Mouse (Mus musculus): ENCODE measurements at regions not wholly inside any gene's neighbourhood (a gene's known extent, or its start where the extent isn't known, plus 50 kb on each side); places are given as distances from the start of the nearest gene placed in this dataset.
A peak's percentile ranks its signal among the peaks of the same experiment; 100 is the strongest.

GRCm38 (mm10) chr4:150800774-150801173 lies 52.9 kb upstream of the Errfi1 start:
- DNase-seq (ENCODE audit: low read depth, low spot score), result no peak

- DNase-seq (ENCODE audit: low read depth, low spot score), result no peak
These were observed 53.9 kb upstream of the Errfi1 start for GRCm38 (mm10) chr4:150799550-150800398.

GRCm38 (mm10) chr4:150798783-150799530 lies 54.8 kb upstream of the Errfi1 start:
- no peak for DNase-seq (ENCODE audit: low read depth, low spot score)

- no peak for DNase-seq (ENCODE audit: low read depth, low spot score)
These were observed 55.4 kb upstream of the Errfi1 start for GRCm38 (mm10) chr4:150798281-150798680.

DNA sequence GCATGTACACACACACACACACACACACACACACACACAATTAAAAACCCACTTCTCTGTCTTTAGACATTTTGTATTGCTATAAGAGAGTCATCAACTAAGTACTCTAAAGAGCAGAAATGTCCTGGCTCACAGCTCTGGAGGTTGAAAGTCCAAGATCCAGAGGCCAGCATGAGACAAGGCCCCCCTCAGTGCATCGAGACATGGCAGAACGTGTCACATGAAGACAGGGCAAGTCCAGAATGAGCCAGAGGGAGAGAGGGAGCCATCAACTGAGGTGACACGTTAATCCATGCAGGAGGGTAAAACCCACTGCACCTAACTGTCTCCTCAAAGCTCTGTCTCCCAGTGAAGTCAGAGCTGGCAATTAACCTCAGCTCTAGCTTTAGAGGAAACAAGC lies 56.7 kb upstream of the Errfi1 start:
- no peak for DNase-seq (ENCODE audit: low read depth, low spot score)

- DNase-seq (ENCODE audit: low read depth, low spot score), result no peak
These were observed 58.8 kb upstream of the Errfi1 start for GRCm38 (mm10) chr4:150794878-150795277.

DNA sequence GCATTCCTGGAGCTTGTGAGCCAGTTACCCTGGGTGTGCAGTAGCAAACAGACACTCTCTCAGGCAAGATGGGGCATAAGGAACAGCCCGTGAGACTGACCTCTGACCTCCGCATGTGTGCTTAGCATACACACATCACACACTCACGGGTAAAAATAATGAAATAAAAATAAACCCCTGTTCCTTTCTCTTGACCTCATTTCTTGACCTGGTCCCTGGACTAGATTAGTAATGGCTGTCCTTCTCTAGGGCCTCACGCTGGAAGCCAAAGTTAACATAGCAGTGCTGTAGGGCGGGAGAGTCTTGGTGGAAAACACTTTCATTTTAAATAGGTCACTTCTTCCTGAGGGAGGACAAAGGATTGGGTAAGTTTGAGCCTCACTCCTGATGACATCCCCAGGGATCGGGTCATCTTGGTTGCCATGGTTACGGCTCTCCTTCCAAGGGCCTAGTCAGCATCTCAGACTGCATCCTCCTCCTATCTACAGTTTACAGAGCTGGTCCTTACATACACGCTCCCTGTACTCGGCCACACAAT lies 59.4 kb upstream of the Errfi1 start:
- no peak for DNase-seq (ENCODE audit: low read depth, low spot score)

DNA sequence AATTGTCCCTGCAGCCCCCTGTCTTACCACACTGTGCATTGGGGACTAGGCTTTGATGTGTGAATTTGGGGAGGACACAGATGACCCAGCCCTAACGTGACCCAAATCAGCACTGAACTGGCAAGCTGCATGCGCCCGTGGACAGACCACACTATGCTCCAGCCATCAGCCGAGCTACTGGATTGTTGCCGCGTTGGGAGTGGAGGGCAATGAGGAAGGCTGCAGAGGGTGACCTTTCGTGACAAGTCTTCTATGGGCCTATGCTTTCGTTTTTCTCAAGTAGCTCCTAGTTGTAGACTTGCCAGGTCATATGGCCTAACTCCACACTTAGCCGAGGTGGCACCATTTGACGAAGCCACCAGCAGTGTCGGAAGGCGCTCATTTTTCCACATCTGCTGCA lies 60.6 kb upstream of the Errfi1 start:
- no peak for DNase-seq (ENCODE audit: low read depth, low spot score)

GRCm38 (mm10) chr4:150789166-150789565 lies 64.6 kb upstream of the Errfi1 start:
- no peak for DNase-seq (ENCODE audit: low read depth, low spot score)

DNA sequence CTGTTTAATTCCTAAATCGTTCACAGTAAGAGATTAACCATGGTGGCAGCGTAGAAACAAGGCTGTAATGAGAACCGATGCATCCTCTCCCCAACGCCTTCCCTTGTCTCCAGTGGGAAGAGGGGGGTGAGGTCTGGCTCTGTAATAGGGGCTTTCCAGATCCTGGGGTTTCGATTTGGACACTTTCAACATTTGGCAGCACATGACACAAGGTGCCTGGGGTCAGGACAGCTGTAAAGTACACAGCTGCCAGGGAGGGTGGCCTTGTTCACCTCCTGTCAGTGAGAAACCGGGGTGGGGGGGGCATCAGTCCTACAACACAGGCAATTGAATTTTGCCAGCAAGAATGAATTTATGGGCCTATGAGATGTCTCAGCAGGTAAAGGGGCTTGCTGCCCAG lies 66.6 kb upstream of the Errfi1 start:
- no peak for DNase-seq (ENCODE audit: low read depth, low spot score)

GRCm38 (mm10) chr4:150786651-150787050 lies 67.1 kb upstream of the Errfi1 start:
- no peak for DNase-seq (ENCODE audit: low read depth, low spot score)

- DNase-seq (ENCODE audit: low read depth, low spot score), result peak; percentile 32
These were observed 68.9 kb upstream of the Errfi1 start for GRCm38 (mm10) chr4:150784491-150785451.

- DNase-seq (ENCODE audit: low read depth, low spot score), result no peak
These were observed 72.4 kb upstream of the Errfi1 start for GRCm38 (mm10) chr4:150781304-150781703.

GRCm38 (mm10) chr4:150779340-150779739 lies 74.4 kb upstream of the Errfi1 start:
- no peak for DNase-seq (ENCODE audit: low read depth, low spot score)

DNA sequence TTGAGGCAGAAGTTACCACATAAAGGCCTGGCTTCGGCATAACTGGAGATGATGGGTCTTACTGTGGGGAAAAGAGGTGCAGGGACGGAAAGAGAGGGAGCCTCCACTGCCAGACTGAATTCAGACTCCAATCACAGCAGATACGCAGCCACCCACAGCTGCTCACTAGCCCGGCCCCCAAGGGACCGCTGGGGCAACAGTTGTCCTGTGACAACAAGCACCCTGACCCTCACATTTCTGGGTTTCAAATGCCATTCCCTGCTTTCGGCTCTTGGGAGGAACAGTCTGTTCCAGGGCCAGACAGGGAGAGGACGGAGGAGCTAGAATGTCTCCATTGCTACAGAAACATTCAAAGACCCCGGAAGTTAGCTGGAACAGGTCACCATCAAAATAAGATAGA lies 75.0 kb upstream of the Errfi1 start:
- DNase-seq (ENCODE audit: low read depth, low spot score), result no peak

DNA sequence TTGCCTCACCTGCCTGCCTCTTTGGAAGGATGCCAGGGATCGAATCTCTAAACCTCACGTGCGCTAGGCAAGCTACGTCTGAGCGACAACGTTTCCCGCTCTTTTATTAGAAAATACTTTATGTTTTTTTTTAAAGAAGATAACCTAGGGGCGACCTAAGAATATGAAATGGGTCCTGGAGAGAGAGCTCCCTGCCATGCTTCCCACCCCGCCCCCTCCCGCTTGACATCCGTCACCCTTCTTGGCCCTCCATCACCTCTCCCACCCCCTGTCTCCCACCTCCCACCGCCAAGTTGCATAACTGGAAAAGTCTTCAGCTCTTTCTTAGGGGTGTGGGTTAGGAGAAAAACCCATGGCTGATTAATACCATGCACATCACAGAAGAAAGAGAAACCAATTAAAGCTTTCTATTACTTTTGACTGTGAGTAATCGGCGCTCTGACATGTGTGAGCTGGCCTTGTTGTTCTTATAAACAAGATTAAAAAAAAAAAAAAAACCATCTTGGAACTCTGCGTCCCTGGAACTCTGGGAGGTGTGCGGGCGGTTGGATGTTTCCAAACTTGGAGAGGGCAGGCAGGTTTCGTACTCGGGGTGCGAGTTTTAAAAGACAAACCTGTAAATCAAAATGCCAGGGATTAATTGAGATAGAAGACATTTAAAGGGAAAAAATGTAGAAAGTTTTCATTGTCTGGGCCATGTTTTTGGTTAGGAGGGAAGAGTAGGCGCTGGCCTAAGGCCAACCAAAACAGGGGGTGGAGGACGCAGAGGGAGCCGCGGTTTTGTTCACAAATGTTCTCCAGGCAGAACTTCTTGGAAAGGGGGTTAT lies 77.8 kb upstream of the Errfi1 start:
- DNase-seq (ENCODE audit: low read depth, low spot score), result no peak

- DNase-seq (ENCODE audit: low read depth, low spot score), result no peak
These were observed 78.4 kb upstream of the Errfi1 start for GRCm38 (mm10) chr4:150775281-150775680.

- no peak for DNase-seq (ENCODE audit: low read depth, low spot score)
These were observed 79.3 kb upstream of the Errfi1 start for GRCm38 (mm10) chr4:150774289-150774914.

DNA sequence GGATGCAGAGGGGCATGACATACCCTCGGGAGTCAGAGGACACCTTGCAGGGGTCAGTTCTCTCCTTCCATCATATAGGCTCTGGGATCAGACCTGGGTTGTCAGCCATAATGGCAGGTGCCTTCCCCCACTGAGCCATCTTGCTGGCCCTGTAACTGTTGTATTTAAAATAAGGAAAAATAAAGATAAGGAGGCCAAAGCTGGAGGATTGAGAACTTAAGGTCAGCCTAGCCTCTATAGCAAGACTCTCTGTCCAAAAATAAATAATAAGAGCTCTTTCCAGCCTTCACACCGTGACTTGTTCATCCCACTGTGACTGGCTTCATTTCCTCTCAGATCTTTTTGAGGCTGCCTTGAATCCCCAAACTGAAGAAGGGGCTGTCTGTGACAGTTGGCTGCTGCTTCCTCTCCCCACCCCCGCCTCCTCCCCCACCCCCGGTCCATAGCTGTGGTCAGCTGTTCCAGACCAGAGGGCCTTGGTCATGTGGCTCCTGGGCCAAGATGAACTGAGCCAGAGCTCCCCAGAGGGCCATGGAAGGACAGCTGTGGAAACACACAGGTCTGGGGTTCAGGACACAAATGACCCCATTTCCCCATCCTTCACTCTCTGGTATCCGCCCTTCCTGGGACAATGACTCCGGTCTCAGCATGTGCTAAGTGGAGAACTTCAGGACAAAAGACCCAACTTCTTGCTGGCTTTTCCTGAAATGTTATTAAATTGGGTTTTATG lies 81.6 kb upstream of the Errfi1 start:
- DNase-seq (ENCODE audit: low read depth, low spot score), result no peak

Measured in embryo, embryonic 11.5 days (tissue).